ENCODE assay signal across 9 mouse cellular contexts in the genomic region with DNA sequence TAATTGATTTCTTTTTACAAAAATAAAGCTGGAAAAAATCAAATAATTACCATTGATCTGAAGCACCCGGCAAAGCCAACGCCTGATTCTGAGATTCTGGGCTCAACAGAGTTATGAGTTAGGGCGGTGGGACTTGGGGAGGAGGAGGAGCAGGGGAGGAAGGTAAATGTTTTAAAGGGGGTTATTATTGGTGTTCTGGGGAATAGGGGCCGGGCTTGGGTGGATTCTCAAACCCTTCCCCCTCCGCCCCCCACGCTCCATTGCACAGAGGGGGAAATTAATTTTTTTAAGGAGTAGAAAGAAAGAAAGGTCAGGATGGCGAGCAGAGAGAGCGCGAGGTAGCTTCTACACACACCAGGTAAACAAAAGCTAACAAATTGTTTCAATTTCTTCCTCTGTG. TPM values are rescaled to one million over a fixed set of nuclear protein-coding genes. Genes with fewer than 3 reads are reported as not detected.
A peak's percentile ranks its signal among the peaks of the same experiment; 100 is the strongest.
DNase-seq lines count a peak whose midpoint lies in the region; ATAC-seq and TF ChIP-seq lines count a peak whose summit lies in the region.
"Had no signal": no experiment of that assay in that cellular context is flagged by ENCODE, and none has a peak within 500 bp of the region (broad histone marks: within the 10 kb centered on the region; RNA-seq: fewer than 3 reads in every experiment).

No protein-coding gene starts in this region.

- no peaks in the 10 kb centered on the region for H3K9me3 ChIP-seq in kidney, postnatal 0 days (replicated peaks; ENCODE audit: low read length)
- no peaks in the 10 kb centered on the region for H3K9me3 ChIP-seq in forebrain, postnatal 0 days (ENCODE audit: low read length)
- no peaks in the 10 kb centered on the region for H3K9me3 ChIP-seq in midbrain, embryonic 15.5 days

- H3K4me3 ChIP-seq in kidney, postnatal 0 days (replicated peaks; ENCODE audit: low read depth, low read length) = peak overlapping the region; percentile 27
- H3K4me3 ChIP-seq in forebrain, postnatal 0 days (ENCODE audit: low read depth, low read length) = peak overlapping the region; percentile 48
- peak overlapping the region; percentile 31 for H3K4me3 ChIP-seq in midbrain, embryonic 15.5 days

- no peak for ATAC-seq in kidney, postnatal 0 days (replicated peaks; ENCODE audit: low FRiP score, low read depth)
- ATAC-seq in forebrain, postnatal 0 days = peak; percentile 30; the same call in 1 of the 2 replicates
- ATAC-seq in midbrain, embryonic 15.5 days (replicated peaks) = no peak

- peaks cover 48% of the 10 kb centered on the region for H3K27me3 ChIP-seq in kidney, postnatal 0 days (ENCODE audit: insufficient read depth, low read length)
- no peaks in the 10 kb centered on the region; the same call in none of the 2 replicates for H3K27me3 ChIP-seq in forebrain, postnatal 0 days (ENCODE audit: insufficient read depth, low read length)
- H3K27me3 ChIP-seq in midbrain, embryonic 15.5 days (replicated peaks) = peaks cover 69% of the 10 kb centered on the region

- no peak overlapping the region for H3K27ac ChIP-seq in kidney, postnatal 0 days
- H3K27ac ChIP-seq in forebrain, postnatal 0 days (ENCODE audit: low read depth, low read length) = peak overlapping the region; percentile 95
- H3K27ac ChIP-seq in midbrain, embryonic 15.5 days = peak overlapping the region; percentile 82

- peaks cover 15% of the 10 kb centered on the region for H3K4me1 ChIP-seq in kidney, postnatal 0 days (replicated peaks; ENCODE audit: insufficient read depth, low read length)
- H3K4me1 ChIP-seq in forebrain, postnatal 0 days (ENCODE audit: insufficient read depth) = peaks cover 20% of the 10 kb centered on the region
- H3K4me1 ChIP-seq in midbrain, embryonic 15.5 days = peaks cover 35% of the 10 kb centered on the region

- H3K4me2 ChIP-seq in kidney, postnatal 0 days (ENCODE audit: low read length) = peak overlapping the region; percentile 41
- peak overlapping the region; percentile 71 for H3K4me2 ChIP-seq in forebrain, postnatal 0 days (ENCODE audit: low read depth)
- peak overlapping the region; percentile 49 for H3K4me2 ChIP-seq in midbrain, embryonic 15.5 days

- DNase-seq in kidney, postnatal 0 days (ENCODE audit: low spot score) = no peak
- no peak for DNase-seq in kidney, adult 18-20 months
- peak; percentile 70 to 77 for DNase-seq in cerebellum, postnatal 25 days
- peak; percentile 68 for DNase-seq in forebrain, postnatal 0 days
- no peak for DNase-seq in spleen, adult 12 weeks (ENCODE audit: low spot score)
- no peak for DNase-seq in layer of hippocampus, adult 9-10 months (ENCODE audit: low spot score)
- no peak for DNase-seq in adrenal gland, adult 18-20 months (ENCODE audit: low spot score in 2 of 2)
- DNase-seq: thymus, adult 2 months had no signal

- TF ChIP-seq CTCF in kidney, postnatal 0 days (IDR thresholded peaks at IDR 0.05; ENCODE audit: low read depth) = no peak
- no peak for TF ChIP-seq CTCF in forebrain, postnatal 0 days (IDR thresholded peaks at IDR 0.05; ENCODE audit: low read depth)

- H3K9ac ChIP-seq in kidney, postnatal 0 days (ENCODE audit: low read depth, low read length) = peak overlapping the region; percentile 31; the same call in 1 of the 2 replicates
- peak overlapping the region; percentile 57 for H3K9ac ChIP-seq in forebrain, postnatal 0 days
- H3K9ac ChIP-seq in midbrain, embryonic 15.5 days = no peak overlapping the region

- H3K36me3 ChIP-seq in kidney, postnatal 0 days (ENCODE audit: insufficient read depth, low read length) = no peaks in the 10 kb centered on the region
- 0 out of 2 replicates have a peak, but pooled peaks cover 4% of the 10 kb centered on the region for H3K36me3 ChIP-seq in forebrain, postnatal 0 days (ENCODE audit: insufficient read depth)
- H3K36me3 ChIP-seq in midbrain, embryonic 15.5 days (replicated peaks) = no peaks in the 10 kb centered on the region

- 4% methylated on average over 9 of the region's 9 CpGs for WGBS in kidney, postnatal 0 days
- WGBS in forebrain, postnatal 0 days = 3% methylated on average over 9 of the region's 9 CpGs
- 3% methylated on average over 9 of the region's 9 CpGs for WGBS in midbrain, embryonic 15.5 days

RNA-seq across cellular contexts. Expression of a gene that starts 26.8 kb away (rescaled TPM):
- polyA plus RNA-seq in kidney, postnatal 0 days (2015; fragmentation: Nextera tagmentation; extraction: Ambion mirVana) = 21.1 and 22.3 TPM in 2 replicates
- 111 and 116 TPM in 2 replicates for total RNA-seq in forebrain, postnatal 0 days (2014; rRNA removed)
- 347 and 376 TPM in 2 replicates for polyA plus RNA-seq in forebrain, postnatal 0 days (2015; fragmentation: Nextera tagmentation; extraction: Ambion mirVana)
- 48.6 and 54.0 TPM in 2 replicates for polyA plus RNA-seq in midbrain, embryonic 15.5 days (2015; fragmentation: Nextera tagmentation; extraction: Ambion mirVana)
- 100 to 1,000 TPM in 1 of 2 experiments, 10 to 100 TPM in 1; 92.2 to 127 TPM for total RNA-seq in adrenal gland, adult 18-20 months (2021)

RNA-seq across cellular contexts. Expression of a gene that starts 49.3 kb away (rescaled TPM):
- 7.0 and 7.4 TPM in 2 replicates for polyA plus RNA-seq in kidney, postnatal 0 days (2015; fragmentation: Nextera tagmentation; extraction: Ambion mirVana)
- 4.7 and 6.9 TPM in 2 replicates for total RNA-seq in forebrain, postnatal 0 days (2014; rRNA removed)
- polyA plus RNA-seq in forebrain, postnatal 0 days (2015; fragmentation: Nextera tagmentation; extraction: Ambion mirVana) = 8.2 and 10.0 TPM in 2 replicates
- 12.3 and 13.4 TPM in 2 replicates for polyA plus RNA-seq in midbrain, embryonic 15.5 days (2015; fragmentation: Nextera tagmentation; extraction: Ambion mirVana)
- total RNA-seq in adrenal gland, adult 18-20 months (2021) = 10 to 100 TPM; 10.6 to 10.8 TPM

RNA-seq across cellular contexts. Expression of a gene that starts 50.5 kb away (rescaled TPM):
- 1.9 and 2.5 TPM in 2 replicates for polyA plus RNA-seq in kidney, postnatal 0 days (2015; fragmentation: Nextera tagmentation; extraction: Ambion mirVana)
- not detected in 2 replicates for total RNA-seq in forebrain, postnatal 0 days (2014; rRNA removed)
- 0.56 and 1.0 TPM in 2 replicates for polyA plus RNA-seq in forebrain, postnatal 0 days (2015; fragmentation: Nextera tagmentation; extraction: Ambion mirVana)
- polyA plus RNA-seq in midbrain, embryonic 15.5 days (2015; fragmentation: Nextera tagmentation; extraction: Ambion mirVana) = 0.97 and 1.8 TPM in 2 replicates
- total RNA-seq in adrenal gland, adult 18-20 months (2021) = under 1 TPM; 0.45 to 0.76 TPM

RNA-seq across cellular contexts. Expression of a gene that starts 58.0 kb away (rescaled TPM):
- polyA plus RNA-seq in kidney, postnatal 0 days (2015; fragmentation: Nextera tagmentation; extraction: Ambion mirVana) = 51.0 and 54.3 TPM in 2 replicates
- 24.7 and 28.7 TPM in 2 replicates for total RNA-seq in forebrain, postnatal 0 days (2014; rRNA removed)
- polyA plus RNA-seq in forebrain, postnatal 0 days (2015; fragmentation: Nextera tagmentation; extraction: Ambion mirVana) = 36.7 and 40.8 TPM in 2 replicates
- polyA plus RNA-seq in midbrain, embryonic 15.5 days (2015; fragmentation: Nextera tagmentation; extraction: Ambion mirVana) = 35.5 and 36.1 TPM in 2 replicates
- total RNA-seq in adrenal gland, adult 18-20 months (2021) = 10 to 100 TPM; 62.0 to 71.1 TPM

Comparison
In these comparisons a context has a peak if more than half of its experiments do, and no peak if none do; other contexts are left out.
1. DNase-seq: peak in cerebellum, postnatal 25 days (2 of 2) and forebrain, postnatal 0 days (single experiment); none in kidney, postnatal 0 days (single experiment), kidney, adult 18-20 months (single experiment), spleen, adult 12 weeks (single experiment), layer of hippocampus, adult 9-10 months (single experiment) and adrenal gland, adult 18-20 months (0 of 2).
2. Peak in every context shown above with its lines, with median percentiles within 50 percentile points of each other: H3K4me2 ChIP-seq and H3K4me3 ChIP-seq.